Mouse (Mus musculus) cerebellum, postnatal 36 days (tissue): ENCODE results near the gene Sirpa.

Experiments
- DNase-seq, 2 experiments: peaks; one replicate each; pipeline ENCODE4 v3.0.0; 2021 to 2022; ENCODE audit warnings: mixed read lengths in 2 of 2

Gene Sirpa

DNA sequence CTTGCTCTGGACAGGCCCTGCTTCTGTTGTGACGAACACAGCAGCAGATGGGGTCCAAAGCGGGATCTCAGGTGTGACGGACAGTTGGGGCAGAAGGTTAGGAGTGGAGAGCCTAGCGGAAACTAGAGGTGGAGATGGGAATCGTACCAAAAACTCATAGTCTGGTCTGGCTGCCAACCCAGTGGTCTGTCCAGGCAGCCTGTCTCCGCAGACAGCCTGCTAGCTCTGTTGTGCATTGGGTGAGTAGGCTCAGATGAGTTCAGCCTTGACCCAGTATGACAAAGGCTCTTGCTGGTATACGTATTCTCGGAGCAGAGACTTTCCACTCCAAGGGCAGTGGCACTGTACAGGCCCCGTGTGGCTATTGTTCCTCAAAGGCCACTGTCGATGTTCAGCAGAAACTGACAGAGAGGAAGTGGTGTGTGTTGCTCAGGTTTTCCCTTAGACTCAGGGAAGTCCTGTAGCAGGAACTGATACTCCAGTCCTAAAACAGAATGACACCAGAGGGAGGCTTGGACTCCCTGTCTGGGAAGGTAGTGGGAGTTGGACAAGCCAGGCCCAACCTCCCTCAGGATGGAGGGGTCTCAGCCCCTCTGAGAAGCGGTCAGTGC lies 6.6 kb upstream of the Sirpa start:
- DNase-seq = peak in 1 of 2 experiments; percentile 32

DNA sequence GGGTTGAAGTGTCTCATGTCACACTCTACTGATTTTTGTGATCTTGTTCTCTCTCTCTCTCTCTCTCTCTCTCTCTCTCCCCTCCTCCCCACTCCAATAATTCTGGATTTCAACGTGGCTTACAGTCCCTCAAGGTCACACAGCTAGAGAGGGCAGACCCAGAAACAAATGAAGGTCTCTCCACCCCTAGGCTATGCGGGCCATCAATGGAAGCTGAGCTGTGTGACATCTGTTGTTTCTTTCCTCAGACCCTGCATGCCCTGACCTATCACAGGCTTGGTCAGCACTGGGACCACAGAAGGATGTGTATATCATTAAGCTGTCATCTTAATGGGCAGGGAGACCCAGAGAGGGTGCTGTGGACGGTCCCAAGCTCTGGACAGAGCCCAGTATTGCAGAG lies 5.4 kb upstream of the Sirpa start:
- no peak for DNase-seq

DNA sequence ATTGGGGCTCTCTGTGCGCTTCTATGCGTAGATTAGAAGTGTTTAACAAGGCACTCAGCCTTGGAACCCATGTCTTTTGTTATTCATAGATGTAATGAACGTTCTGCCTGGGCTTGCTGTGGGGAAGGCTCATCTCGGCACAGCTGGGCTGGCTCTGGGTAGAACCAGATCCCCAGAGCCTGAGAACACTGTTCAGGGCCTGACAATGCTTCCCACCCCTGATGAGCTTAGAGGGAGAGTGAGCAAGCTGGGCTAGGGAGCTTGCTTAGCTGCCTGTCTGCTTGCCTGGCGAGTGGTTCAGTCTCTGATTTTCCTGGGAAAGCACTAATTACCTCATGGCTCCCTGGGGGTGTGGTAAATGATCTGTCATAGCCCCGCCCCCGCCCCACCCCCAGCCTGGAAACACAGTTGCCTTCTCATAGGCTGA lies 4.8 kb upstream of the Sirpa start:
- DNase-seq = no peak

DNA sequence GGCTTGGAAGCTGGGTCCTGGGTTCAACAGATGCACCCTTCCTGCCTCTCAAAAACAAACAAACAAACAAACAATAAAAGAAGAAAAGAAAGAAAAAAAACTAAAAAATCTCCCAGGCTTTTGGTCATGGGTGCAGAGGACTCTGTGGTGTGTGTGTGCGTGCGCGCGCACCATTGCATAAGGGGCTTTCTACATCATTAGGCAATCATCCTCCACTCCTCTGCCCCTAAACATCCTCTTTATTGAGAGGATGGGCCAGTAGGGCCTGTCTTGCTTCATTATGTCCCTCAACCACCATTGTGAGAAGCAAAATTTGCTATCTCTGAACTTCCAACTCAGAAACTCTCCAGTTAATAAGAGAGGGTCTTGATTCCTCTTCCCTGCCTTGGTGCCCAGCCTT lies 738 bp upstream of the Sirpa start:
- no peak for DNase-seq

DNA sequence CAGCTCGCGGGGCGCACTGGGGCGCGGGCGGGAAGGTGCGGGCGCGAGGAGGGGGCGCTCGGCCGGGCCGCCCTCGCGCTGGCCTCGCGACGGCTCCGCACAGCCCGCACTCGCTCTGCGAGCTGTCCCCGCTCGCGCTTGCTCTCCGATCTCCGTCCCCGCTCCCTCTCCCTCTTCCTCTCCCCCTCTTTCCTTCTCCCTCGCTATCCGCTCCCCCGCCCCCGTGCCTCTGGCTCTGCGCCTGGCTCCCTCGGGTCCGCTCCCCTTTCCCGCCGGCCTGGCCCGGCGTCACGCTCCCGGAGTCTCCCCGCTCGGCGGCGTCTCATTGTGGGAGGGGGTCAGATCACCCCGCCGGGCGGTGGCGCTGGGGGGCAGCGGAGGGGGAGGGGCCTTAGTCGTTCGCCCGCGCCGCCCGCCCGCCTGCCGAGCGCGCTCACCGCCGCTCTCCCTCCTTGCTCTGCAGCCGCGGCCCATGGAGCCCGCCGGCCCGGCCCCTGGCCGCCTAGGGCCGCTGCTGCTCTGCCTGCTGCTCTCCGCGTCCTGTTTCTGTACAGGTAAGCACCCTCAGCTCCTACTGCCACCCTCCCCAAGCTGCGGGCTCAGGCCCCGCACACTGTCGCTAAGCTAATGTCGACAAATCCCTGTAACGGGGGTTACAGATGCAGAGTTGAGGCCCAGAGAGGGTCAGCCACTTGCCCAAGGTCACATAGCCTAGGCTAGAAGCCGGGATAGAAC lies 673 bp downstream of the Sirpa start:
- peak; percentile 87 to 92 for DNase-seq

DNA sequence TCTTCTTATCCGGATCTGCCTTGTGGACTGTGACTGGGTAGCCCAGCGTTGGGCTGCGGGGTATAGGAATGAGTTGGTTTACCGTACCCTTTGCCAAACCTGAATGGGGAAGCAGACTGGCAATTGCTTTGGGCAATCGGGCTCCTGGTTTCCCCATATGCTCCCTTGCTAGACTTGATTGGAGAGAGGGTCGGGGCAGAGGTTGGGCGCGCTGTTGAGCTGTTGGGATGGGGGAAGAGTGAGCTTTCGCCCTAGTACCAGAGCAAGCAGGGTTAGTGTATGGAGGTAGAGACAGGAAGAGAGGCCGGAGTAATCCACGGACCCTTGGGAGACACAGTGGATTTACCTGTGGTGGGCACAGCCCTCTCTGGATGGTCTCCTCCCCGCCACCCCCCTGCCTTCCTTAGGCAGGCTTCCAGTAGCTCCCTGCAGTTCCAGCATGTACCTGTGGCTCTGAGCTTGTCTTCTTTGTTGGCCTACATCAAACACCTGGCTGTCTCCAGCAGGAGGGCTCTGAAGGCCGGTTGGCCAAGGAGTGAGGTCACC lies 1.3 kb downstream of the Sirpa start:
- DNase-seq = peak; percentile 63 to 67

DNA sequence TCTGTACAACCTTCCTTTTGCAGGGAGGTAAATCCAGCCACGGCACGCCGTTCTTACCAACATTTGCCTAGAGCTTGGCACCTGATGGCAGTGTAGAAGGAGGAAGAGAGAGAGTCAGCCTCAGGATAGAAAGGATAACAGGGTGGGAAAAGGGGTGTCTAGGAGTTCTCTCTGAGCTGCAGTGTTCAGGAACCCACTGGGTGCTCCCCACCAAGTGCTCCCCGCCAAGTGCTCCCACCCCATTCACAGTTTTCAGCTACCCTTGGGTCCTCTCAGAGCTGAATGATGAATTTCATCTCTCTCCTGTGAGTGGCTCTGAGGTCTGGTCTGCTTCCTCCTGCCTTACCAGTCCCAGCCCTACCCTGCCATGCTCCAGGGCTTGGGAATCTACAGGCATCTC lies 1.9 kb downstream of the Sirpa start:
- no peak for DNase-seq

DNA sequence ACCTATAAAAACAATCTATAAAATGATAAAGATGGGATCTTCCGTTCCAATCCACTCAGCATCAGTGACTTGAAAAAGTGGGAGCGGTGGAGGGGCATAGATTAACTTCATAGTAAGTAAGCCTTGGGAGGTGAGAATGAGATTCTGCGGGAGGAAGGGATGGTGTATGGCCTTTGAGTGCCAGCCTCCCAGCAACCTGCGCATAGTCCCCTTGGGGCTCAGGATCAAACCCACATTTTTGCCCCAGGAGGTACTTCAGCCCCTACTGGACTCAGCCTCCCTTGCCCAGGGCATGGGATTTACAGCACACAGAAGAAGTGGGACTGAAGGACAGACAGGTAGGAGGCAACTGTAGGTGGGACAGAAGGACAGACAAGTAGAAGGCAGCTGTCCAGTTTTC lies 2.6 kb downstream of the Sirpa start:
- no peak for DNase-seq

DNA sequence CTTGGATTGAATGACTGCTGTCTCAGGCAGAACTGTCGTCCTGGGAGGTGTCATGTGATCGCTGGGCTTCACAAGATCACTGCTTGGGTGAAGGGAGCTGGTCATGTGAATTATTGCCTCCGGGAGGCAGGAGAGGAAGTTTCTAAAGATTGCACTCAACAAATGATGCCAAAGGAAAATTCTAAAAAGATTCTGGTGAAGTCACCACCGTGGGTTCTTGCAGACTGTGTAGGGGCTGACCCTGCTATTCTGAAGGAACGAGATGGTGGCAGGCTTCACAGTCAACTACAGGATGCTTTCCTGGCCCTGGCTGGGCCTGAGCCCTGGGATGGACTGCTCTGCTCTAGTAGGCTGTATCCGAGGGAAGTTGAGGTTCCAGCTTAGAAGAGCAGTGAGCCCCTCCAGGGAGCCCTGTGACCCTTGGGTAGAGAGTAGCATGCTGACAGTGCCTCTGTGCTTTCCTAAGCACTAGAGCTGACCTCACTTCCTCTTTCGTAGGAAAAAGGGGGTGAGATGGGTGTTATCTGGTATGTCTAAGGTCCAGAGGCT lies 3.1 kb downstream of the Sirpa start:
- no peak for DNase-seq

DNA sequence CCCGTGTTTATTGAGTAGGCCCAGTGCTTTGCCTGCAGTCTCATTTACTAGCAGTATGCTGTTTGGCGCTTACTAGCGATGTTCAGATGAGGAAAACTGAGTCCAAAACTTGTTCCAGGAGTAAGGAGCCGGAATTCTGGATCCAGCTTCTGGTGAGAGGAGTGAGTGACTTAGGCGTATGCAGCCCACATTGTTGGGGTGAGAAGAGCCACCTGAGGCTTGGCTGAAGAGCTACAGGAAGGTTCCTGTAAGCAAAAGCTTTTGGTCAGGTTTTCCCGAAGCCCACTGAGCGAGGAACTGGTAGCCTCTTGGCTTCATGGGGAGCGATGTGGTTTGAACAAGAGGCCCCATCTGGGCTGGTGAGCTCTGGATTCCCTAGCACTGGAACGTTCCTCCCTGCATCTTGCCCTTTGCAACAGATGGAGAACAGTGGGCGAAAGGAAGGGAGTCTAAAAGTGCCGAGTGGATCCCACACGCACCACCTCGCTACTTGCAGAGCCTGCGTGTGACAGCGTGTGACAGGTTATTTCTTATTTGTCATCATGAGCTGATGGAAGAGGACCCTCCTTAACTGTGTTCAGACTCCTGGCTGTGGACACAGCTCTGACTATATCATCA lies 4.0 kb downstream of the Sirpa start:
- no peak for DNase-seq

DNA sequence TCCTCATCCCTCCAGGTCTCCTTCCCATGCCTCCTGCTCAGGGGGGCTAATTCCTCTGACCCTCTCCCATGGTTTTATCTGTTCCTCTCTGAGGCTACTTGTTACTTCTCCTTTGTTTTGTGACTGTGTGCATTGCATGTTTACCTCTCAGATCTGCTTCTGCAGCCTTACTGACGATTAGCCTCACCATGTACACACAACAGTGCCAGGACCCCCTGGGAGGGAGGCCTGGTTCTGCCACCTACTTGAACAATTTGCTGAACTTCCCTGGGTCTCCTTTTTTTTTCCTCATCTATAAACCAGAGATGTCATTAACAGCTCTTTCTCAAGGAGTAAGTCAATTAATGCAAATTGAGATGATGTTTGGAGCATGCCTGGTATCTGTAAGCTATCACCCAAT lies 4.9 kb downstream of the Sirpa start:
- no peak for DNase-seq

DNA sequence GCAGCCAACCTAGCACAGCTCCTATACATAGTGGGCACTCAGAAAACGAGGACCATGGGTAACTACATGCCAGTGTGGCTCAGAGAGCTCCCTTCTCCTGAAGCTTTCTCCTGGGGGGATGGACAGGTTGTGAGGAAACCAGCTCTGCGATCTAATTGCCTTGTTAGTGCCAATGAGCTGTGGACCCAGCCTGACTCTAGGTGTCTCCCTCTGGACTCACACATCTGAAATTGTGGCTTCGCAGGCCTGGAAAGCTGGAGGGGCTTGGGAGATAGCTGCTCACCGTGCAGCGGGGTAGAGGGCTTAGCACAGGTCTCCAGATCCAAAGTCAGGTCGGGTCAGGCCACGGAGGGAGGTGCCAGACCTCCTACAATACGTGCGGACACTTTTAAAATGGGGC lies 5.5 kb downstream of the Sirpa start:
- no peak for DNase-seq

DNA sequence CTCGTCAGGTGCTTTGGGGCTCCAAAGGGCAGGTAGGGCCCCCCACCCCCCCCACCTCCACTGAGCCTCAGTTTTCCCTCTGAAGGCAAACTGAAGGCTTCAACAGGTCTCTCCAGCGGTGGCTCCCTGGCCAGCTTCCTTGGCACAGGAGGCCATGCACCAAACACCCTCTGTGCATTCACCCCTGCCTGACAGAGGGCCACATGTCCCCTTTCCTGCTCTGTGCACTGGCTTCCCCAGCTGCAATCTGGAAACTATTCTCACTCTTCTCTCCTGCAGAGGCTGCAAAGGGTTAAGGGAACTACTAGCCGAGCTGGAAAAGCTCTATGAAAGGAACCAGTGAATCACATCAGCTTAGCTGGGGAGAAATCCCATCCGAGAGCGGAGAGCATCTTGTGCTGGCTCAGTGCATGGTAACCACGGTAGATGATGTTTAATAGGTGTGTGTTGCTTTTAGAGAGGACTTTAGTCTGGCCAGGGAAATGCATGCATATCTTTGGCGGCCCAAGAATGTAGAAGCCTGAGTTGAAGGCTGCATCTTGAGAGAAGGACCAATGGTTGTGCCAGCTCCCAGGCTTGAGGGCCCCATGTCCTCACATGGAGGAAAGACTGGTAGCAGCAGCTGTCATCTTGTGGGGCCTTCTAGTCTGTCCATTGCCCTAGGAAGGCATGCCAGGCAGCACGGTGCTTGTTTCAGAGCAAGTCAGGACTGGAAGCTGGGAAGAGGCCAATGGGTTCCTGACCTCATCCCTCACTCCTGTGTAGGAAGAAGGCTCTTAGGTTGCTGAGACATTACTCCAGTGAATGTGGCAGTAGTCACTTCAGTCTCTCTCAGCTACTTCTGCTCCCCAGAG lies 6.8 kb downstream of the Sirpa start:
- no peak for DNase-seq

DNA sequence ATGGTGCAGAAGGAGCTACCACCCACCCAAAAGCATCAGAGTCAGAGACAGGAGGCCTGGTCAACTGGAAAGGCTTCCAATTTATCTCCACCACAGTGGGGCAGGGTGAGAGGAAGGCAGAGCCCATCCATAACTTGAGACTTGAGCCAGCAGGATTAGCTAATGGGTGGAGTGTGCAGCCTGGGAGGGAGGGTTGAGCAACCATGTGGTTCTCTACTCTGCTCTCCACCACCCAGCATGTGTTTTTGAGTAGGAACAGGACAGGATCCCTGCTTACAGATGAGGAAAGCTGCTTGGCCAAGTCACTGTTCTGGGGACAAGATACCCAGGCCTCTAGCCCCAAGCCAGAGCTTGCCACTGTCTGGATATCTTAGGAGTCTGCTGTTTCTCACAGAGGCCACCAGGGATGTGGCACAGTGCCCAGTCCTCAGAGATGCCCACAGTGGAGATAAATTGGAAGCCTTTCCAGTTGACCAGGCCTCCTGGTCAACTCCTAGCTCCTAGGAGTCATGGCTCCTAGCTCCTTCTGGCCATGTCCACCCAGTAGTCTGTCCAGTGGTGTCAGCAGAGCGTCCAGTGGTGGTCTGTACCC lies 8.5 kb downstream of the Sirpa start:
- DNase-seq = peak; percentile 77 to 79

DNA sequence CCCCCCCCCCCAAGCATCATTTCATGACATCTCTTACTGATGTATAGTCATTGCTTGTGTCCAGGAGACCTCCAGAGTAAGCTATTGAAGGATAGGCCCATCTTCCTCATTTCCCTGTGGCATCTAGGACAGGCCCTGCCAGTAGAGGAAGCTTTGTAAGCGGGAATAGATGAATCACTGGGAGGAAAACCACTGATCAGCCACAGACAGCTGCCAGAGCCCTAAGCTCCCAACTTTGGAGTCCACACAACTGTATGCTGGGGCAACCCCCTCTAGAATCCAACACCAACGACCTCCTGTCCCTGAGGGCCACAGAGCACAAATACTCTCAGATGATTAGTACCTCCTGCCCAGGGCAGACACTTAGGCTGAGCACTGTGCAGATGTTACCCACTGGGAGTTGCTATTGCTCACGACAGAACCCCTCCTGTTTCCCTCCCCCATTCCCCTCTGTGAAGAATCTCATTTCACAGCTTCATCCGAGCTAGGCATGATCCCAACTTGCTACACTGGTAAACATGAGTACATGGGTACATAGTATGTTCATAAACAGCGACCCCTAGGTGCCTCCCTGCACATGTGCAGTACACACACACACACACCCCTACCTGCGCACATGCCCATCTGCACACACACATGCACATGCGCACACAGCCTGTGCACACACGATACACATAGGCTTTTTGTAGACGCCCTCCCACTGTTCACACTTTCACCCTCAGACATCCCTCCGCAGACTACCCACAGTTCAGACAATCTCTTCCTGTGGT lies 9.4 kb downstream of the Sirpa start:
- no peak for DNase-seq

DNA sequence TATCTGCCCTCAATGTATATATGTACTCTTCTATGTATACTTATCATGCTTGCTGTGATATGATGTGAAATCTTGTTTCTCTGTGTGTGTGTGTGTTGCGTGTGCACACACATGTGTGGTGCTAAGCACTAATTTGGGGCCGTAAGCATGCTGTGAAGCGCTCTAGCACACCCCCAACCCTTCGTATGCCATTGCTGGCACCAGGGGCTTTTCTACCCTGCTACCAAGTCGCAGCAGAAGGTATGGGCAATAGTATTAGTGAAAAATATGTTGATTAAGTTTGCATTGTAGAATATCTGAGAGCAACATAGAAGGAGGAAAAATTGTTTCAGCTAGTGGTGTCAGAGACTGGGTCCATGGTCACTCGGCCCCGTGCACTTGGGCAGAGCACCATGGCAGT lies 10.2 kb downstream of the Sirpa start:
- DNase-seq = no peak

DNA sequence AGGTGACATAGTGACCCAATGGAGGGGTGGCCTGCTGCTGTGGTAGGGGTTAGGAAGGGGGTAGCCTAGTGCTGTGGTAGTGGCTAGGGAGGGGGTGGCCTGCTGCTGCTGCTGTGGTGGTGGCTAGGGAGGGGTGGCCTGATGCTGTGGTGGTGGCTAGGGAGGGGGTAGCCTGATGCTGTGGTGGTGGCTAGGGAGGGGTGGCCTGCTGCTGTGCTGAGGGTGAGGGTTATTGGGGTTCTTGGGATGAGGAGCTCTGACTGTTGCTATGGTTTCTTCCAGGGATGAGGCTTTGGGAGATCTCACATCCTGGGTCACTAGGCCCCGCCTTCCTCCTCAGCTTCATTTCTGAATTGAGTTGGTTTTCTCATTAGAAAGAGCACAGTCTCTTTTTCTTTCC lies 10.9 kb downstream of the Sirpa start:
- no peak for DNase-seq

DNA sequence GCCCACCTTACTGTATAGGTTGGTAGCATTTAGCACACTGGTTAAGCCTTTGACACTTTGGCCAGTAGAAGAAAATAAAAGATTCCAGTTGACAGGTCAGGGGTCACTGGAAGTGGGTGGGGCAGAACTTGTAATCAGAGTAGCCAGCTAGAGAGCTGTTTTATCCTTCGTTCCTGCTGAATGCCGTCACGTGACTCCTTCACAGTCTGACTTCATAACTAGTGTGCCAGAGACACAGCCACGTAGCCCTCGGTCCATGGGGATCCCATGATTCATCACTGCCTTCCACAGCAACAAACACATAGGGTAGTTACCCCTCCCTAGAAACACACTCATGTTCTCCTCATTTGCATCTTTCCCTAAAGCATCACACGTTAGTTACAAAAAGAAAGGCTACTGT lies 11.4 kb downstream of the Sirpa start:
- DNase-seq = no peak

DNA sequence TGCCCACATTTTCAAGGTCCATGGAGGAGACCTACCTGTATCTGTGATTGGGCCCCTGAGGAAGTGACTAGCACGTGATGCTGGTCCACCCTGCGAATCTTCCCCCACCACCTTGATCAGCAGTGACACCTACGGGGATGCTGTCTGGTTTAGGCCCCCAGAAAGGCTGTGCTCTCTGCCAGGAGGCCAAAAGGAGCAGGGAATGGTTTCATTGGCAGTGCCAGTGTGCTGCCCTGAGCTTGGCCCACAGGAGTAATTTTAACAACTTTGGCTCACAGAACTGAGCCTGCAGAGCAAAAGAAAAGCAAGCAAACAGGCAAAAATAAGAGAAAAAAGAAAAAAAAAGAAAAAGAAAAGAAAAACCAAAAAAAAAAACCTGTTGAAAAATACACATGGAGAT lies 13.2 kb downstream of the Sirpa start:
- no peak for DNase-seq

DNA sequence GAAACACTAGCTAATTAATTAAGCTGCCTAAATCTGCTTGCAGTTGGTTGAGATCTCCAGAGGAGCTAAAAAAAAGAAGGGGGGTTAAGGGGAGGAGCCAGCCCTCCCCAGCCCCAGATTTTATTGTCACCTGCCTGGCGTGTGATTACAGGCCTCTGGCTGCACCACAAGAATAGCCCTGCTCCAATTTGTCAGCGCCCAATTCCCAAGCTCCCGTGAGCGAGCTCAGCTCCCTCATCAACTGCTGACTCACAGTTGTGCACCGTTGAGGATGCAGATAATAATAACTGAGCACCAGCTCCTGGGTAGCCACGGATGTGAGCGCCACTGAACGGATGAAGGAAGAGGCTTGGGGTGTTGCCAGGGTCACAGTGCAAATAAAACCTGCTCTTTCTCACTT lies 13.6 kb downstream of the Sirpa start:
- DNase-seq = no peak

DNA sequence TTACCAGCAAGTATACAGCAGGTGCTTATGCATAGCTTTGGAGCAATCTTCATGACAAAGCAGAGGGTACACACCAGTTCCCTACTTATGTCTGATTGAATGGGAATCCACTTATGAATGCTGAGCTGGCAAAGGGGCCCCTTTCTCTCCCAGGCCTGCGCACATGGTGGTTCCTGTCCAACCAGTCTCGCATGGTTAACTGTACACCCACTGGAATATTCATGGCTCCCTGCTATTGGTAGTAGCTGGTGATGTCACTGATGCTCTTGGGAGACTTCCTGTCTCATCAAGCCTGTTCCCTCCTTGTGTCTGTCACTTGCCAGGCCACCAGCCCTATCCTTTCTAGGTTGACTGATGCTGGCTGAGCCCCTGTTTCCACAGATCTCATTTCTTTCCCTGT lies 14.3 kb downstream of the Sirpa start:
- no peak for DNase-seq

DNA sequence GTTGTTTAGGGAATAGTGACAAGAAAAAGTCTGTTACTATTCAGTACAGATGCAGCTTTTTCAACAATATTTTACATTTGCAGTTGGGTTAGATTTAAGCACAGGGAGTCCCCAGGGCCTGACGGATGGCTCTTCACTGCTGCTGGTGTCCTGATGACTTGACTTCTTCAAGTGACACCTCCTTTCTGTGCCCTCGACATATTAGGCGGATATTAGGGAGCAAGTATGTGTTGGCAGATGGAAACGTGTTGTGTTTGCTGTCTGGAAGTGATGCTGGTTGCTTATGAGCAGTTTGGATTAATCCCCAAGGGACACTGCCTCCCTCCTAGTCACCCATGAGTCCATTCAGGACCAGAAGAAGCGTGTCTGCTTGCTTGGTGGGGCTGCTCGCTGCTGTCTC lies 21.3 kb downstream of the Sirpa start:
- no peak for DNase-seq
